ENCODE assay signal across 9 mouse cellular contexts in genomic region chr10:21756811-21757210, GRCm38 (mm10).
"Had no signal": no experiment of that assay in that cellular context is flagged by ENCODE, and none has a peak within 500 bp of the region (broad histone marks: within the 10 kb centered on the region; RNA-seq: fewer than 3 reads in every experiment).

No protein-coding gene starts in this region.

- DNase-seq: kidney, adult 11 months; kidney, adult 8-10 months; kidney, postnatal 10 days; kidney, postnatal 36 days; liver; lung, adult 18-20 months; lung, postnatal 10 days; lung, postnatal 36 days; thymus, postnatal 25 days had no signal
